Mouse (Mus musculus): ENCODE measurements at regions not wholly inside any gene's neighbourhood (a gene's known extent, or its start where the extent isn't known, plus 50 kb on each side); places are given as distances from the start of the nearest gene placed in this dataset.
"Not testable (repeated sequence)": the region's sequence is repeated elsewhere in the genome, so short reads cannot be mapped to it uniquely, and the experiment has no call there.

DNA sequence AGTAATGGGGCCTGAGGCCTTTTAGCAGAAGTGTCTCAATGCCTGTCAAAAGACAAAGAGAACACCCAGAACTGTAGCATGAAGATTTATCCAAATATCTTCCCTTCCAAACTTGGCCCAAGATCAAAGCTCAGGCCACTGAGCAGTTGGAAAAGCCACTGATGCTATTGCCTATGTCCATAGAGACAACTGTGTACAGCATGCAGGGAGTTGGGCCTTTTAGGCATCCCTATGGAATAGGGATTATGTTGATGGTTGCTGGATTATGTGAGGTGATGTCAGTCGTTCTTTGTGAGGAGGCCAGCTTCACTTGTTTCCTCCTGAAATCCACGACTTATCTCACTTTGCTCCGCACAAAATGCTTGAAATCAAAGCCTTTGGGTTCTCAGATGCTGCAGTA, 153.1 kb upstream of the Gm17728 start:
- in situ Hi-C loops (cut with MboI, MseI), result no loop called here

DNA sequence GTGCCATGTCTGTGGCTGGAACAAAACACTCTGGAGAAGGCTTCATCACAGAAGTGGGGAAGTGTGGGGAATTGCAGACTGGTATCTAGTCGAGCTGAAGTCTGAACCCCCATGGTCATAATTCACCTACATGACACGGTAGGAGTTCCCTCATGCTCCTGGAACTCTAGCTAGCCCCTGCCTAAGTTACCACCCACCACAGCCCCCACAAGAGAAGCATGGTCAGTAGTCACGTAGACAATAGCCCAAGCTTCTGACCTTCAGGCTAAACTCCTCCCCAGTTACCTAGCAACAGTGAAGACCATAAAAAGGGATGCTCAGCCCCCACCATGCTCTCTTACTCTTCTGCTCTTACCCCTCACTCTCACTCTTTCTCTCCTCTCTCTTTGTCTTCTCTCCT, 143.8 kb upstream of the Gm17728 start:
- in situ Hi-C loops (cut with MboI, MseI), result not testable (repeated sequence)

DNA sequence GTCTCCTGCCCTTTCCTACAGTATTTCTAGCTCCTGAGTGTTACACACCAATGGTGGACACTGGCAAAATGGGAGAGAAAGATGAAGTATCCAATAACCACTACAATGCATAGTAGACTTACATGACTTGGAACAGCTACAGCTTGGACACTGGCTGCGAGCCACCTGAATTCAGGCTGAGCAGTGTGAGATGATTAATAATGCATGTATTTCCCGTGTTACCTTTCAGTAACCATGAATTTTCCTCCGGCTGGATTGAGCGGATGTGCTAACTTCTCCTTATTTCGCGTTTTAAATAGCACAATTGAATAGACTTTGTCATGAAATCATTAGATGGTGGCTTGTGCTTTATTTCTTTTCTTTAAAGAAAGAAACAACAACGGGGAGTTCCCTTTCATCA, 142.4 kb upstream of the Gm17728 start:
- in situ Hi-C loops (cut with MboI, MseI), result no loop called here

DNA sequence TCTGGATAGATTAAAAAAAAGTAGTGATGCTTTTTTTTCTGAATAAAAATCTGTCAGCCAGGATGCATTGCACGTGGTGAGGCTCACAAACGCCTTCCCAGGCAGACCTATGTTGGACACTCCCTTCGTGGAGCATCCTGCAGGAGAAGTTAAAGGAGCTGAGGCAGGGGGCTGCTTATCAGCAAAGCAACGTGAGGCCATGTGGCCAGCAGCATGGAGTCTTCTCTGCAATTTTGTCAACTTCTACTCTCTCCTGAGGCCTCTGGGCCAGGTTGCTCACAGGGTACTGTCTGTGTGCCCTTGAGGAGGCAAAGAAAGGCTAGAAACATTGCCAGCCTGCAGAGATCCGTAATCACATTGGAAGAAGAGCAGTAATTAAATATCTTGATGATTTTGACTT, 140.0 kb upstream of the Gm17728 start:
- in situ Hi-C loops (cut with MboI, MseI), result no loop called here

DNA sequence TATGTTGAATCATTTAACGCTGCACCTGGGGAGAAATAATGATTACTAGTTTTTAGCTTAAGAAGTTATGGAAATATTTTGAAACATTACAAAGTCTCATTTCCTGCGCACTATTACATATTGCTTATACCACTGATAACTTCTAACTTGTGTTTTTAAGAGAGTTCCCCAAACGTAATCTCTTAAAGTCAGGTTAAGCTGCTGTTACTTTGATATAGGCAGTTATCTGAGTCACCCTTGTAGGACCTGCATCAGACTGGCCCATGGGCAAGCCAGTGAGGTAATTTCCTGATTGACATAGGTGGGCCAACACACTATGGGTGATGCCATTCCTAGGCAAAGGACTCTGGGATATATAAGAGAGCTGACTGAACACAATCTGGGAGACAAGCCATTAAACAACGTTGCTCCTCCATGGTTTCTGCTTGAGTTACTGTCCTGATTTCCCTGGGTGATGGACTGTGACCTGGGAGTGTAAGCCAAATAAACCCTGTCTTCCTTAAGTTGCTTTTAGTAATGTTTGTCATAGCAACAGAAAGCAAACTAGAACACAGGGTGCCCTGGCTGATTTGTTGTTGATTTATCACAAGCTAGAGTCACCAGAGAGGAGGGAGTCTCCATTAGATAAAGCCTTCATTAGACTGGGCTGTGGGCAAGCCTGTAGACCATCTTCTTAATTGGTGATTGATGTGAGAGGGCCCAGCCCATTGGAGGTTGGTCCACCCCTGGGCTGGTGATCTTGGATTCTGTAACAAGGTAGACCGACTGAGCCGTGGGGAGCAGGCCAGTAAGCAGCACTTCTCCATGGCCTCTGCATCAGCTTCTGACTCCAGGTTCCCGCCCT, 139.3 kb upstream of the Gm17728 start:
- in situ Hi-C loops (cut with MboI, MseI), result no loop called here

- in situ Hi-C loops (cut with MboI, MseI), result no loop called here
These were observed 135.4 kb upstream of the Gm17728 start for GRCm38 (mm10) chr17:9286431-9286830.

GRCm38 (mm10) chr17:9286834-9287233, 135.0 kb upstream of the Gm17728 start:
- in situ Hi-C loops (cut with MboI, MseI), result no loop called here

GRCm38 (mm10) chr17:9287682-9288081, 134.2 kb upstream of the Gm17728 start:
- in situ Hi-C loops (cut with MboI, MseI), result no loop called here

- in situ Hi-C loops (cut with MboI, MseI), result no loop called here
These were observed 130.3 kb upstream of the Gm17728 start for GRCm38 (mm10) chr17:9291601-9292000.

- in situ Hi-C loops (cut with MboI, MseI), result no loop called here
These were observed 129.6 kb upstream of the Gm17728 start for GRCm38 (mm10) chr17:9292296-9292695.

GRCm38 (mm10) chr17:9296371-9296770, 125.5 kb upstream of the Gm17728 start:
- in situ Hi-C loops (cut with MboI, MseI), result no loop called here

DNA sequence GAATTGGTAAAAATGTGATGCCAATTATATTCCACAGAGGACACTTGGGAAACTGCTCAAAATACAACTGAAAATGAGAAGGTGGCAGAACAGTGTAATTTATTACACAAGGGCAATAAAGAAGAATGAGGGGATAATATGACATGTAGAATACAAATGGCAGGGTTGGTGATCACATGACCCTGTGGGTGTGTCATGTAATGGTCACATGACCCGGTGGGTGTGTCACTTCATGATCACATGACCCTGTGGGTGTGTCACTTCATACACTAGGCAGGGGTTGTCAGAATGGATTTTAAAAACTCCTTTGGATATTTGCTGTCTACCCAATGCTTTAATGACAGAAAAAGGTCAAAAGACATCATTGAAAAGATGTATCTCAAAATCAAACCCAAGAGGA, 123.6 kb upstream of the Gm17728 start:
- in situ Hi-C loops (cut with MboI, MseI), result no loop called here

DNA sequence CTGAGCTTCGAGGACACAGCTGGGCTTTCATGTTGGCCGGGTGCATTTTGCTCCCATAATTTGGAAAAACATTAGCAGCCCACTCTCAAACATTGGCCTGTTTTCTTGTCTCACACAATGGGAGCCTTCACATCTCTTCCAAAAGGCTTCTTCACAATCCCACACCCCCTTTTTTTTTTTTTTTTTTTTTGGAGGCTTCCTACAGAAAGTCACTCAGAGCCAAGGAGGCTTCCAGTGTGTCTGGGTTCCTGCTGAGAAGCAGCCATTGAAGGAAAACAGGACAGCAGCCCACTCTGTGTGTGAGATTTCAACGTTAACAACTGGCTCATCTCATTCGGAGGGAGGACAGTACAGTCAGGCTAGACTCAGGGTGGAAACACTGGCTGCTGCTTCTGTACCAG, 120.8 kb upstream of the Gm17728 start:
- in situ Hi-C loops (cut with MboI, MseI), result no loop called here

DNA sequence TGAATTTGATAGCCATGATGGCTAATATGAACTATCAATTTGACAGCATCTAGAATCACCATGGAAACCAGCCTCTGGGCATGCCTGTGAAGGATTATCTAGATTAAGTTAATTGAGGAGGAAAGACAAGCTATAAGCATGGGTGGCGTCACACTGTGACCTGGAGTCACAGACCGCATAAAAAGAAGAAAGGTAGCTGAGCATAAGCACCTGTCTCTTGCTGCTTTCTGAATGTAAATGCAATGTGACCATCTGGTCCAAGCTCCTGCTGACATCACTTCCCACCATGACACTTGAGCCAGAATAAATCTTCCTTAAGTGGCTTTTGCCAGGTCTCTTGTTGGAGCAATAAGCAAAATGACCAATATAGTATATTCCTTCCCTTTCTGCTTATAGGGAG, 113.4 kb upstream of the Gm17728 start:
- in situ Hi-C loops (cut with MboI, MseI), result no loop called here

GRCm38 (mm10) chr17:9322772-9323171, 99.1 kb upstream of the Gm17728 start:
- in situ Hi-C loops (cut with MboI, MseI), result no loop called here

- in situ Hi-C loops (cut with MboI, MseI), result no loop called here
These were observed 92.9 kb upstream of the Gm17728 start for GRCm38 (mm10) chr17:9328886-9329455.

GRCm38 (mm10) chr17:9357572-9358159, 64.2 kb upstream of the Gm17728 start:
- in situ Hi-C loops (cut with MboI, MseI), result no loop called here
